Mouse (Mus musculus) left cerebral cortex, adult 8-10 months (tissue): ENCODE data around the gene Atp8a1. TPM values are rescaled to one million over a fixed set of nuclear protein-coding genes. Genes with fewer than 3 reads are reported as not detected.

Experiments used
- DNase-seq, 2 experiments: peaks; one replicate each; pipeline ENCODE4 v3.0.0; 2022; ENCODE audit warnings: low spot score in 2 of 2
- total RNA-seq, 4 experiments: library from RNA; stranded (reverse); gene quantifications; 2 replicates each; pipeline ENCODE4 v1.2.4; 2022

Gene Atp8a1
- total RNA-seq, 4 experiments from 2014 or later, result 173 to 214 (median 183) TPM

DNA sequence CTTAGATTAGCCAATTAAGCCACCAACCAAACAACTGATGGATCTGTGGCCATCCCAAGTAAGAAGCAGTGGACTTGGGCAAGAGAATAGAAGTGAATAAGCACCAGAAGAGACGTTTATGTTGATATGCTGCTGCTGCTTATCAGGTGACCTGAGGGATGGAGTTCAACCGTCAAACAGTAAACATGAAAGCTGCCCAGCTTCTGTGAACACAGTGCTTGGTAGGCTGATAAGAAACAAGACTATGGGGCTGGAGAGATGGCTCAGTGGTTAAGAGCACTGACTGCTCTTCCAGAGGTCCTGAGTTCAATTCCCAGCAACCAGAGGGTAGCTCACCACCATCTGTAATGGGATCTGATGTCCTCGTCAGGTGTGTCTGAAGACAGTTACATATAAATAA is 168.4 kb downstream of the Atp8a1 start:
- DNase-seq, result no peak

DNA sequence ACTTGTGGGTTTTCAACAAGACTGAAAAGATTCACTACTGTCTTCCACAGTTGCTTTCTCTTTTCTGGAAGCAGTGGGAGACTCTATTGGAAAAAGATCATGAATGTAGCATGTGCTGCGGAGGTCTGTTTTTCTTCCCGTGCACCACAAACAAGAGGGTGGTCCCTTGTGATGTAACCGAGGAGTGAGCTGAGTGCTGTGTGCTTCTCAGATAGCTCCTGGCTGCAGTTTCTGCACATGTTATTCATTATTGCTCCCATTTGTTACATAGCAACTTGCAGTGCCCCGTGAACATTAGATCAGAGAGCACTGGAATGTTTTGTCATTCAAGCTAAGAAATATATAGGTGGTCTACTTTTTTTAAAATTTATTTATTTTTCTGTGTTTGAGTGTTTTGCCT is 174.2 kb downstream of the Atp8a1 start:
- no peak for DNase-seq

DNA sequence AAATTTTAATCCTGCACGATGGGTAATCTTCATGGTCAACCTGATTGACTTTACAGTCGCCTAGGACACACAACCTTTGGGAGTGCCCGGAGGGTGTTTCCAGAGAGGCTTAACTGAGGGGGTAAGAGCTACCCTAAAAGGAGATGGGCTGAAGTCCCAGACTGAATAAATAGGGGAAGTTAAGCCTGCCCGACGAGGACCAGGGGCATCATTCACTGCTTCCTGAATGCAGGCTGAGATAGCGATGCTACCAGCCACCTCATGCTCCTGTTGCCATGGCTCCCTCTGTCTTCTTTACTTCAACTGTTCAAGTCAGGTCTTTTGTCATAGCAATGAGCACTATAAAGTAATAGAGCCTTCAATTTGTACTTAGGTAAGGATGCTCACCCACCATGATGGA is 177.1 kb downstream of the Atp8a1 start:
- DNase-seq, result no peak

DNA sequence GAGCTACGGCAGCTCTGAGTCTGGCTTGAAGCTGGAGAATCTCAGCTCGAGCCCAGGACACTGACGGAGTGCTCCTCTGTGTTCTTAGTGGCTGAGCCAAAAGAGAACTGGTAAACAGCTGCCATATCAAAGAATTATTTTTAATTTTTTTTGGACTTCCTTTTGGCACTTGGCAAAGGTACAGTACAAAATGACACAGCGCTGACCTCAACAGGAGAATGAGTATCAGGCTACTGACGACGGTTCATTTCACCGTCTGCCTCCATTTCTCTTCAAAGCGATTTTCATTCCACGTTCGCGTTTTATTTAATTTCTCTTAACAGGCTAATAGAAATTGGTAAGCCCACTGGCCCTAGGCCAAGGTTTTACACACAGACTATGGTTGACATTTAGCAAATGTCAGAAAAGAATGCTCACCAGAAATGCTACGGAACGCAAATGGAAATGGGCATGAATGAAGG is 177.8 kb downstream of the Atp8a1 start:
- no peak for DNase-seq

DNA sequence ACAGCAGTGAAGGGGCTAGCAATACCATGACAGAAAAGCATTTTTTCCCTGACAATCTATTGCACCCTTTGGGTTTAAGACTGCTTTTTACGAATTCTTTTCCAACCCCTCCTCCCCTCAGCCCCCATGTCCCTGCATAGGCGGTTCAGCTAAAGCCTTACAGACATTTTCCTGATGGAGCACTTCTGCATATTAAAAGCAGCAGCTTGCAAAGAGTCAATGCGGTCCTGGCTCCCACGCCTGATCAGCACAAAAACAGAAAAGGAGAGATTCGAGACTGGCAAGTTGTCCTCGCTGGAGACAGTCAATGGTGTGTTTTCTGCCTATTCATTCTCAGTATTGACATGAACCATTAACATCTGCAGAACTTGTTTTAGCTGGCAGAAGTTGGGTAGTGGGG is 184.5 kb downstream of the Atp8a1 start:
- no peak for DNase-seq

DNA sequence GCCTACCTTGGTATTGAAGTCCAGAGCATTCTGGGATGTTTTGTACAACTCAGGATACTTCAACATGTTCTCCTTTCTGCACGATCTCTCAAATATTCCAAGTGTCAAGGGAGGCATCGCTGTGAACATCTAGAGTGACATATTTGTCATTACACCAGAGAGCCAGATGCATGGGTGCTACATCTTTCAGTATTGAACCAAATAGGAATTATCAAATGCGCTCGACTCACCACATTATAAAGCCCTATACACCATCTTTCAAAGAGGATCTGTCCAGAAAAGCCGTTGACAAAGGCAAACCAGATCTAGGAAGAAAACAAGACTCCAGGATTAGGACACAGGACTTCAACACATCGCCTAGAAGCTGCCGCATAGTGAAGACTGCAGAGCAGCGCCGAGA is 187.4 kb downstream of the Atp8a1 start:
- no peak for DNase-seq

DNA sequence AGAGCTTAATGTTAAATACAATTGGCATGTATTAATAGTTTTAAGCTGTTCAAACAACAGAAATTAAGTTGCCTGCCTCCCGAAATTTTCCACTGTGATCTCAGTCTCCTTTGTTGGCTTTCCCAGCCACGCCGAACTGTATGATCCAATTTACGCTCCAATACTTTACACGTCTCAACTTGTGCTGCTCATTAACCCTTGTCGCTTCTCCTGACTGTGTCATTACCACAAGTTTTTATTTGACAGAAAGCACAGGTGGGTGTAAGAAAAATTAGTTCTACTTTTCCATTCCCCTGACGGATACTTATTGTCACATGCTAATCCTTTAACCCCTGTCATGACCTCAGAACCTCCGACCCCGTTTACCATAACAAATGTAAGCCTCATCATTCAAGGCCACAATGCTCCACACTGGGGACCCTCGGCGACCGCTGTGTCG is 190.4 kb downstream of the Atp8a1 start:
- DNase-seq, result no peak

DNA sequence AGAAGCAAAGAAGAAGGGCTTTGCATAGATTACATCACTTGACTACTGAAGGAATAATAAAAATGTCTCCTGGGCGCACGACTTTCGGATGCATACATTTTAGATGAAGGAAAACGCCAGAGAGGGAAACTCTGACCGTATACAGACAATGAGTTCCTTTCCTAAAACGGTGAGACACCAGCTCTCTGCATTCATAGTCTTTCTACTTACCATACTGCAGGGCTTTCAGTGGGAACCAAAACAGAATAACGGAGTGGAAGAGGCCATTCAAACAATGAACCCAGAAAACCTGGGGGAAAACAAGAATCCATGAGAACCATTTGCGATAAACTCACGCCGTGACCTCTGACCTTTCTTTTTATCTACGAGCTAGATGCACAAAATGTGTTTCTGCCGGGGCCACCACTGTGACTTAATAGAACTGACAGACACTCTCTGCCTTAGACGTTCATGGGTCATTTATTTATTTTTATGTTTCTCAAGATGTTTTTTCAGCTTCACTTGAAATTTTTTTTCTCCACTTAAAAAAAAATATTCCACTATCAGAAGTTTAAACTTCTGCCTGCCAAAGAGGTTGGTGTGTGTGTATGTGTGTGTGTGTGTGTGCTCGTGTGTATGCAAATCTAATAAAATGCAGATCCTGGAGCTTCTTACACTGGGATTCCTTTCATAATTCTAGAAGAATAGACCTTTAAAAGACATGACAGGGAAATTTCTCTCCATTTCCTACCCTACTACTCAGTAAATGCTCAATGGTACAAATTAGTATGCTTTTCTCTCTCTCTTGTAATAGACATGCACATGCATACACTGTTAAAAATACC is 191.3 kb downstream of the Atp8a1 start:
- DNase-seq, result no peak

DNA sequence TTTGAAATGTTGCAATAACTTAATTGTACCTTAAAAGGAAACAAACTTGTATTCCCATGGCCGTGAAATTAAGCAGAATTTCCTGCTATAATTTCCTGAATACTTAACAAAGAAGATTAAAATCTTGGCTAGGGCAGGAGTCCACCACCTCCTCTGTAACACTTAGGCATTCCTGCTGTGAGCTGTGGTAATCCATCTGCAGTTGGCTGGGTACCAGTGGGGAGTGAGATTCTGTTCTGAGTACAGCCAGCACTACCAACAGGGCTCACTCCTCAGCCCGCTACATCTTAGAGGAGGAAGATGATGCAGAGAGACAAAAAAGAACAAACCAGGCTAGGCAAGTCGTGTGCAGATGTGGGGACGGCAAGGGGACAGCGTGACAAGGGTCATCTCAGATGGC is 192.7 kb downstream of the Atp8a1 start:
- DNase-seq, result peak in 1 of 2 experiments; percentile 39

DNA sequence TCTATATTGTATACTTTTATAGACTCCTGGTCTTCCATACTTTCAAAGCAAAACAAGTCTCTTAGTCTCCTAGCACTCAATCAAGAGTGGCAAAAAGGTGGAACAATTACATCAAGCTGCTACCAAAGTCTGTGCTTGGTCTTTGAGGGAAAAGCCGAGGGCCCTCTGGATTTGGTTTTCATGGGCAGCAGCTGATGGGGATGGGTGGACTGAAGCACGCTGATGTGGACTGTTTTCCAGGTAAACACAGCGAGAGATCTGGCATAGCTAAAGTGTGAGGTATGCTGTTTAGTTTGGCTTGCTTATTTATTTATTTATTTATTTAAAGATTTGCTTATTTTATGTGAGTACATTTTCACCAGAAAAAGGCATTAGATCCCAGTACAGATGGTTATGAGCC is 193.7 kb downstream of the Atp8a1 start:
- DNase-seq, result no peak

DNA sequence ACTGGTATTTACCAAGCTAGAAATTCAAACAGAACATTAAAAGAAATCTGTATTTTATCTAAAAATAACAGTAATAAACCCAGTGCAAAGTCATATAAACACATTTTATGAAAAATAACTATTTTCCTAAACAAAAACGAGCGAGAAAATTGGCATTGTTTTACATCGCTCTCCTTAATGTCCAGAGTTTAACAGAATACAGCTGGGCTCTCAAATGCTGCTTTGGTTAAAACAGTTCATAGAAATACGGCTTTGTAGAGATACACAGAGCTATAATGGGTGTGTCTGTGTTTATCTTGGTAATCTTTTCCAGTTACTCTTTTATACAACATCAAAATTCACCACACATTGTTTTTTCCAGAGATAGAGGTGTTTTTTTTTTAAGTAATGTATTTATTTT is 194.8 kb downstream of the Atp8a1 start:
- no peak for DNase-seq

DNA sequence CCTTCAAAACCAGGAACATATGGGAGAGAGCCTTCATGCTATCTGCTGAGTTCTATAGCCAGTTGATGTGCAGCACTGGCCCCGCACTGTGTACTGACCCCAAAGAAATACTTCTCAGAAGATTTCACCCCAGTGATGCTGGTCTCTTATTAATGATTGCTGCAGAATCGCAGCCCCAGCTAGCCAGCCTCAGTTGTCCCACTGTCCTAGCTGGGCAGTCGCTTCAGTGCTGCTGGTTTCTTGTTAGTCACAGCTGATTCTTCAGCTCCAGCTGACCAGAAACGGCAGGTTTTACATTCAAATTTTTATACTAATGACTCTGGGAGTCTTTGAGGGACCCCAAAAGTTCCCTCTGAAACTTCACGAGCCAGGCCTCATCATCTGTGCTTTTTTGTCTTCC is 197.2 kb downstream of the Atp8a1 start:
- no peak for DNase-seq

DNA sequence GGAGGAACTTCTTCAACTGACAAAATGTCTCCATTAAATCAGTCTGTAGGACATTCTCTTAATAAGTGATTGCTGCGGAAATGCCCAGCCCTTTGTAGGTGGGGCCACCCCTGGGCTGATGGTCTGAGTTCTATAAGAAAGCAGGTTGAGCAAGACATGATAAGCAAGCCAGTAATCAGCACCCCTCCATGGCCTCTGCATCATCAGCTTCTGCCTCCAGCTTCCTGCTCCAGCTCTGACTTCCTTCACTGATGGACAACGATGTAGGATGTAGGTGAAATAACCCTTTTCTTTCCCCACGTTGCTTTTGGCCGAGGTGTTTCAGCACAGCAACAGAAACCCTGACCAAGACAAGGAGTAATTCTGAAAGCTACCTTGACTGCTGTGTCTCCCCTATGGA is 198.1 kb downstream of the Atp8a1 start:
- DNase-seq, result no peak

DNA sequence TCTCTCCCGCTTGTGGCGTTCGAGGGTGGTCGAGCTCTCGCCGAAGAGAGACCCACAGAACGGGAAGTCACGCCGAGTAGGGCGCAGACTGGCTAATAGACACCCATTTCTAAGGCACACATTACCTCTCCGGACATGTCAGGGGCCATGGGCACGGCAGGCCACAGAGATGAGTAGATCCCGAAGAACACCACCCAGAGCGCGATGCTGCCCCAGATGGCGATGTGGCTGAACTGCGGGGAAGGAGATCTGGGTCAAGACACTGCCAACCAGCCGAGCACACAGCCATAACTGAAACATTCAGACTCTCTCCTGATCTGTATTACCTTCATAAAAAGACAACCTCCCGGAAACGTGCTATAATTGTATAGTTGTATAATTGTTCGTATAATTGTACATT is 199.7 kb downstream of the Atp8a1 start:
- DNase-seq, result no peak

DNA sequence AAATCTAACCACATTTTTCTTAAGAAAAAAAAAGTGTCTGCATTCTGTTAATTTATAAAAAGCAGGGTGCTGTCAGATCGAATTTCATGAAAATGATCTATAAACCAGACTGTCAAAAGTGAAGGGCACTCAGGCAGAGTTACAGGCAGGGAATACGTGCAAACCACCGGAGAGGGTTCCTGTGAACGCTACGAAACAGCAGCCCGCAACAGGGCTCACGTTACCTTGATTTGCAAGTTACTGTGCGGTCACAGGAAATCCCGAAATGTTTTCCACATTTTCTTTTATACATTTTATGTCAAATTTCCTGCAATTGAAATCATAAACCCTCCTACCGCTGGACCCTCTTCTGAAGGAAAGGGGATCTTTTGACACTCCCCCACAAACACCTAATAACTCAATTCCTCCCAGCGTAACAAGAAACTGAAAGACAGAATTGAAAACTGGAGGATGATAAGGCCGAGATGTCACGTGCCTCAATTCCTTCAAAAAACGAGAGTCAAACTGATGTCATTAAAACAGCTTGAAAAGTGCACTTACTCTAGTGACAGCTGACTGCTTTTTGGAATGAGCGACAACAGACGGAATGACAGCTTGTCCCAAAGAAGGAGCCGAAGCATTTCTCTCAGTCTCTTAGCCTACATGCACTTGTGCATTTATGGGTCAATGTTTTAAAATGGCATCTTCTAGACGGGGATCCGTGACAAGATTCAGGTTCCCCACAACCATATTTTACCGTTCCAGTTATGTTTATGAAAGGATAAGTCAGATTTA is 200.3 kb downstream of the Atp8a1 start:
- DNase-seq, result no peak

DNA sequence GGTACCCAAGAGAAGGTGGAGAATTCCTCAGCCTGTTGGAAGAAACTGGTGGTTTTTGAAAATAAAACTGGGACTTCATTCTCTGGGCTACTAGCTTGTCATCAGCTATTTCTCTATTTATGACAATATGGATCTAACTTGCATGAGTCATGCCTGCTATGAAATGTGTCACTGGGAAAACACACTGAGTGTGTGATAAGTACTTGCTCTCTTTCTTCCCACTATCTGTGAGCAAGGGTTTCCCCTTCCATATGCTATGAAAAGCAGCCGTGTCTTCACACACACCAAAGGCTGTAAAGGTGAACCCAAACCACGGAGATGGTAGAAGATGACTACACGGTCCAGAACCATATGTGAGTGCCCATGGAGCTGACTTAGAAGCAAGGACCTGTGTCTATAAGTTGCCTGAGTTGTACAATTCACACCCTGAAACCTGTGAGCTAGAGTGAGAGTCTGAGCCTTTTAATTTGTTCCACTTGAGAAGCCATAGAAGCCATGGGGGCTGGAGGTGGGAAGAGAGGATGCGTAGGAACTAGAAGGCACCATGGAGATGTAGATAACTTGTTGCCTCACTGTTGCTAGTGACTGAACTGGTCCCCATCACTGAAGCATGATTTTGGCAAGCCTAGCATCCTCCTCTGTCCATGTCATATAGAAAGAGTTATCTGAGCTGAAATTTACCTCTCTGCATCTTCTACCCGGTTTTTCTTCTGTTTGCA is 203.5 kb downstream of the Atp8a1 start:
- no peak for DNase-seq

DNA sequence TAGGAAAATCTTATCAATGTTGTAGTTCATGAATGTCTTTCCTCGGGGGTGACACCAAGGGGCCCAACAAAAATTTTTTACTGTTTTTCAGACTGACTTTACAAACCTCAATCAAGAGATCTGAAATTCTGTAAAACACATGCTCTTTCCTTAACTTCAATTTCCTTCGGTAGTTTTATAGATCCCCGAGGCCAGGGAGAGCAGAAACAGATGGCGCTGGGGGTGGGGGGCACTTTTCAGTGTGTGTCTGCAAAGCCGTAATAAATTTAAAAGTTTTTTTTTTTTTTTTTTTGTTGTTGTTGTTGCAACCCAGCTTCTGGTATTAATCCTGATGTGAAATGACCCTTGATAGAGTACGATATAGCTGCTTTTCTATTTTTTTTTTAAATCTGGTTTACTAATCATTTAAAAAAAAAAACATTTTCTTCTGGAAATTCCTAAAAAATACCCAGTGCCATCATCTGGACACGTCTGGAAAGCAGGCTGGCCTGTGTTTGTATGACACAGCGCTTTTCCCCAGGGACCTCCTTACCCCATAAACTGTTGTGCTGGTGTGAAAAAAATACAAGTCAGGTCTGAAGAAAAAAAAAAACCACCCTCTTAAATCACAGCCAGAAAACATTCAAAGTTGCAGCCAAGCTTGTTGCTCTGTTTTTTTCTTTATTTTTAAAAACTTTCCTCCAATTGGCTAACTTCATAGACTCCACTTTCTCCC is 205.7 kb downstream of the Atp8a1 start:
- peak in 1 of 2 experiments; percentile 2 for DNase-seq

DNA sequence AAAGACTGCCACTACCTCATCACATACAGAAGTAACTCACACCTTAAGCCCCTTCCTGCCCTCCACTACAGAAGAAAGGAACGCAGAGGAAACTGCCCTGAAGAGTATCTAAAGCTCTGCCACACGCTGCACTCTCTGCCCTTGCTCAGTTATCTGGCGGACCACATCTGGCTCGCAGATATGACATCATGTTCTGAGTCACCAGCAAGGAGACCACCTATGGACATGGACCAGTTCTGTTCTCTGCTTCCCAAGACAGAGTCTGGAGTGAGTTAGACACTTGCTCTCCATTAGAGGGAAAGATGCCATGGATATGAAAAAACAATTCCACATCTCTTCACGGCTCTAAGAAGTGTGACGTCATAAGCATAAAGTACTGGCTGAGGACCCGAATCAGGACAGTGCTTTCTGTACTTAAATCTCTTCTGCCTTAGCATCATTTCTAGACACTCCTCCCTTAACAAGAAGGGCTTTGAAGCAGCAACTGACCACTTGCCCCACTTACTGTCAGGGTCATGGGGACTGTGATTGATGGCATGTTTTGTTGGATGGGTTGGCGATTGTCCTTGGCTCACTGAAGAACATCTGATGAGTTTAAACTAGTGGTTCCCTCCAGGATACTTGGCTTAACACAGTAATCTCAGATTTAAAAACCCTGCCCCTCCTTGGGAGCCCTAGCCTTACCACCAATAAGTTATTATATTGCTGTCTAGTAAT is 206.5 kb downstream of the Atp8a1 start:
- peak in 1 of 2 experiments; percentile 4 for DNase-seq

DNA sequence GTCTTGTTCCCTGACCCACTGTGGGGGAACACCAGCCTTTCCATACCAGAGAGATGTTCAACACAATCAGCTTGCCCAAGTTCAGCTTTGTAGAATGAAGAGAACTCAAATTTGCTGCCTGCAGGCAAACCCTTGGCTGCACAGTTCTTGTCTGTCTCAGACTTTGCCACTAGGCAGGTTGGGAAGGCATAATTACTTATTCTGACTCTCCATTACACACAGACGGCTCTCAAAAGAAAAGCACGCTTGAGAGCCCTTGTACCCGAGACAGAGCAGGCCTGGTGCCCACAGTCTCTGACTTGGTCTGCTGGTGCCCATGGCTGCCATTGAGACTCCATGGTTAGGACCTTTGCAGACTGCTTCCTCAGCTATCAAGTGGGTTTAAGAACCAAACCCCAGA is 212.9 kb downstream of the Atp8a1 start:
- DNase-seq, result no peak

DNA sequence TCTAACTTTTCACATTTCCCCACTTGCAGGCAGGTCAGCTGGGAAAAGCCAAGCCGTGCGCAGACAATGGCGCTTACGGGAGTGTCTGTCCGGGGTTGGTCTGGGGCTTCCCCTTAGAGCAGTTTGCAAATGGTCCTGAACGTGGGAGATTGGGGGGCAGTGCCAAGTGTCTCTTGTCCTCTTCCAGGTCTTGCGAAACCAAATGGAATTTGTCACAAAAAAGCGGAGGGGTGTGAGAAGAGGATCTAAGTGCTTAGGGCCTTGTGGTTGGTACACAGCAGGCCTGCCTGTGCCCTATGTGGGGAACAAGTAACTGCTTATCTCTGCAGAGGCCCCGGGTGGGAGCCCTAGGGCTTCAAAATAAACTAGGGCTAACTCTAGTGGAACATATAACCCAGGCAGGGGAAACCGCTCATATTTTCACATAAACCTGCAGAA is 213.4 kb downstream of the Atp8a1 start:
- no peak for DNase-seq
